Mouse (Mus musculus) left cerebral cortex, postnatal 14 days (tissue): ENCODE results near the gene Ube2f. TPM values are rescaled to one million over a fixed set of nuclear protein-coding genes. Genes with fewer than 3 reads are reported as not detected.

Experiments
- DNase-seq, 2 experiments: peaks; one replicate each; pipeline ENCODE4 v3.0.0; 2021 to 2022; ENCODE audit warnings: low spot score in 2 of 2, mixed read lengths in 1 of 2
- intact Hi-C: fragments of 180-260 bp; cut with DNase I; formaldehyde crosslinking; loops from one replicate; pipeline ENCODE4 v1.15.1; 2025
- total RNA-seq, 2 experiments: library from RNA; stranded (reverse); gene quantifications; 2 replicates each; pipeline ENCODE4 v1.2.3; 2021

Ube2f gene
- total RNA-seq, 2 experiments from 2014 or later, result 52.5 to 58.4 TPM

DNA sequence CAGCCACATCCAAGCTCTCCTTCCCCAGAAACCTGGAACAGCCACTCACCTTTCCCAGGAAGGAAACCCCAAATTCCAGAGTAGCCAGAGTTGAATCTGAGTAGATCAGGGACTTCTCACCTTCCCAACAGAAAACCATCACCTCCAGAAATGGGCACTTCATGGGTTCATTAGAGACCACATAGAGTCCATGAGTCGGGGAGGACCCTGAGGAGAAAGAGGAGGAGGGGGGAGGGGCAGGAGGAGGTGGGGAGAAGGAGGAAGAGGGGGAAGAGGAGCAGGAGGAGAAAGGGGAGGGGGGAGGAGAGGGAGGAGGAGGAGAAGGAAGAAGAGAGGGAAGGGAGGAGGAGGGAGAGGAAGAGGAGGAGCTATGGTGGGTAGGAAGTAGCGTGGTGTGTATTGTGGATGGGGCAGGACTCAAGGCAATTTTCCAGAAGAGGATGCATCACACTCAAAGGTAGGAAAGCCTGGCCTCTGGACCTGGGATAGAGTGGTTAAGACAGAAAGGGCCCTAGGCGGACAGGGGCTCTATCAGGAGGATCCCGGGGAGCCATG lies 75.5 kb downstream of the Ube2f start:
- no peak for DNase-seq
- intact Hi-C loops, result no loop called here

DNA sequence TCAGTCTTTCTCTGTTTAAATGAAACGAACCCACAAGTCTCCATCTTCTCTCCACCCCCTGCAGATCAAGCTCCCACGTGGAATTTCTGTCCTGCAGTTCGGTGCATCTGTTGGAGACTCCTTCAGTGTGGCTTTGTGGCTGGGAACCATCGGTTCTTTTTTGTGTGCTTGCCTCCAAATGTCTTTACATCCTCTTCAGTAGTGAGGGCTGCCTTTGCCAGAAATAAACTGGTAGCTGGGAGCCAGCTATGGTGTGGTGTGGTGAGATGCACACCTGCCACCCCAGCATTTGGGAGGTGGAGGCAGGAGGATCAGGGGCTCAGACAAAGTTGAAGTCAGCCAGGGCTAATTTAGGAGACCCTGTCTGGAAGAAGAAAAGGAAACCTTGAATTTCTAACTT lies 82.0 kb downstream of the Ube2f start:
- peak; percentile 18 to 32 for DNase-seq
- intact Hi-C loops, result no loop called here

DNA sequence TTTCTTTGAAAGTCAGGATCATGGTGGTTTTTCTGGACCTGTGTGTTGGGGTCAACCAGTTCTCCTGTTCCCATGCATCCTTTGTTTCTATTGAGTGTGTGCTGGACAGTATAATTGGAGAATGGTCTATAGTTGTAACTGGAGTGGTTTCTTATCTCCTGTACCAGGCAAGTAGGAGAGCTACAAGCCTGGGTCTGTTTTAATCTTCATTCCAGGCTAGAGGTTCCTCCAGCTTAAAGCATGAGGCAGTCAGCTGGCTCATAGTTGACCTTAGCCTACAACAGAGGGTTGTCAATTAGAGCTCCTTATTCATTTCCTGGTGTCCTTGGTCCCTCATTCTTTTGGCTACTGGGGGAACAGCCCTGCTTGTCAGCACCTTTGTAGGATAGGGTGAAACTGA lies 83.5 kb downstream of the Ube2f start:
- no peak for DNase-seq
- intact Hi-C loops, result no loop called here

DNA sequence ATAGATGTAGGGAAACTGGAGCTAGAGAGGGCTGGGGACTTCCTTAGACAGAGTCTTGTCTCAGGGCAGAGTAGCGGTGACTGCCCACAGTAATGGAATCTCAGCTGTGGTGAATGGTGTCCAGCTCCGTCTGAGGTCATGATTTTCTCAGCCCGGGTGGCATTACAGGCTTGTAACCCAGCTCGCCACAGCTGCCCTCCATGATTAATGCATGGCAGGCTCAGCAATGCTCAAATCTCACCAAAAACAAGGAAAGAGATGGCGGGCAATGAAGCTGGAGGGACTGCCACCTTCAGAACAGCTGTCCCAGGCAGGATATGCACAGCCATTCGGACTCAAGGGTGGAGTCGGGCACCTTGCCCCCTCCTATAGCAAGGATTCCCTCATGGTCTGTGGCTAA lies 87.3 kb downstream of the Ube2f start:
- no peak for DNase-seq
- intact Hi-C loops, result no loop called here

Other genes with a start within 250 kb of the Ube2f start
- not detected for gene Rbm44, start 105.2 kb upstream of the Ube2f start, total RNA-seq
- 10 to 100 TPM; 48.3 to 48.8 TPM for gene Ramp1, start 70.5 kb upstream of the Ube2f start, total RNA-seq
- 10 to 100 TPM; 10.5 to 12.7 TPM for gene Scly, start 48.0 kb downstream of the Ube2f start, total RNA-seq
- gene Espnl, start 71.8 kb downstream of the Ube2f start, total RNA-seq, result under 1 TPM; 0.13 to 0.15 TPM
- under 1 TPM in 1 of 2 experiments, not detected in 1; 0.11 TPM for gene Klhl30, start 100.7 kb downstream of the Ube2f start, total RNA-seq
- under 1 TPM; 0.15 to 0.34 TPM for gene Erfe, start 116.1 kb downstream of the Ube2f start, total RNA-seq
- gene Ilkap, start 148.5 kb downstream of the Ube2f start, total RNA-seq, result 10 to 100 TPM; 49.9 to 56.0 TPM
- 10 to 100 TPM; 16.5 to 21.0 TPM for gene Hes6, start 163.7 kb downstream of the Ube2f start, total RNA-seq
- 10 to 100 TPM; 18.8 to 26.1 TPM for gene Per2, start 209.0 kb downstream of the Ube2f start, total RNA-seq
- gene Traf3ip1, start 244.3 kb downstream of the Ube2f start, total RNA-seq, result 10 to 100 TPM; 14.9 to 16.3 TPM